Mouse (Mus musculus) kidney, postnatal 10 days (tissue): ENCODE results near the gene Olfr483.

Experiments
- DNase-seq: peaks from one replicate; pipeline ENCODE4 v3.0.0; 2021; ENCODE audit warnings: mixed read lengths

The Olfr483 gene

GRCm38 (mm10) chr7:108100549-108100948 lies at the start of gene Olfr483:
Olfr483 (plus strand) TSS chr7:108100849.
- DNase-seq: no peak

GRCm38 (mm10) chr7:108067246-108067645 lies 33.4 kb upstream of the Olfr483 start, which contains the start of gene Olfr480:
Olfr480 (minus strand) TSS chr7:108067346.
- DNase-seq: no peak

GRCm38 (mm10) chr7:108079555-108079954 lies 21.1 kb upstream of the Olfr483 start, which contains the start of gene Olfr481:
Olfr481 (plus strand) TSS chr7:108079855.
- no peak for DNase-seq

- DNase-seq: no peak
Observed at GRCm38 (mm10) chr7:108097486-108097885, 3.2 kb upstream of the Olfr483 start, which contains the start of gene Olfr482. Olfr482 (minus strand) TSS chr7:108097586.

- DNase-seq: no peak
Observed at GRCm38 (mm10) chr7:108120681-108121080, 20.0 kb downstream of the Olfr483 start.

GRCm38 (mm10) chr7:108121416-108121815 lies 20.8 kb downstream of the Olfr483 start:
- no peak for DNase-seq

GRCm38 (mm10) chr7:108127349-108127748 lies 26.7 kb downstream of the Olfr483 start, which contains the start of gene Olfr484:
Olfr484 (minus strand) TSS chr7:108127449.
- no peak for DNase-seq
